Mouse (Mus musculus) gastrocnemius, postnatal 4 days (tissue): ENCODE results near the gene Sorbs2. TPM values are rescaled to one million over a fixed set of nuclear protein-coding genes. Genes with fewer than 3 reads are reported as not detected.

Experiments
- DNase-seq, 2 experiments: peaks; one replicate each; pipeline ENCODE4 v3.0.0; 2021 to 2022; ENCODE audit warnings: low spot score in 2 of 2, mixed read lengths in 2 of 2
- total RNA-seq, 2 experiments: library from RNA; stranded (reverse); gene quantifications; 2 replicates each; pipeline ENCODE4 v1.2.3; 2021

Sorbs2 gene
- total RNA-seq, 2 experiments from 2014 or later, result 40.0 to 48.1 TPM

GRCm38 (mm10) chr8:45570117-45570516 lies 62.5 kb downstream of the Sorbs2 start:
- DNase-seq, result no peak

- no peak for DNase-seq
These were observed 72.3 kb downstream of the Sorbs2 start for GRCm38 (mm10) chr8:45579714-45580543.

GRCm38 (mm10) chr8:45580544-45580866 lies 72.9 kb downstream of the Sorbs2 start:
- DNase-seq, result no peak

- DNase-seq, result no peak
These were observed 76.3 kb downstream of the Sorbs2 start for GRCm38 (mm10) chr8:45583856-45584255.

- no peak for DNase-seq
These were observed 76.9 kb downstream of the Sorbs2 start for GRCm38 (mm10) chr8:45584390-45585052.

- DNase-seq, result no peak
These were observed 77.6 kb downstream of the Sorbs2 start for GRCm38 (mm10) chr8:45585158-45585557.

GRCm38 (mm10) chr8:45587011-45587410 lies 79.4 kb downstream of the Sorbs2 start:
- DNase-seq, result no peak

GRCm38 (mm10) chr8:45591888-45592287 lies 84.3 kb downstream of the Sorbs2 start:
- DNase-seq, result no peak

- no peak for DNase-seq
These were observed 86.1 kb downstream of the Sorbs2 start for GRCm38 (mm10) chr8:45593711-45594110.

- no peak for DNase-seq
These were observed 88.4 kb downstream of the Sorbs2 start for GRCm38 (mm10) chr8:45595983-45596382.

- no peak for DNase-seq
These were observed 89.0 kb downstream of the Sorbs2 start for GRCm38 (mm10) chr8:45596591-45596990.

- DNase-seq, result no peak
These were observed 90.2 kb downstream of the Sorbs2 start for GRCm38 (mm10) chr8:45597631-45598420.

- DNase-seq, result no peak
These were observed 91.3 kb downstream of the Sorbs2 start for GRCm38 (mm10) chr8:45598883-45599282.

GRCm38 (mm10) chr8:45602019-45602418 lies 94.4 kb downstream of the Sorbs2 start:
- peak in 1 of 2 experiments; percentile 62 for DNase-seq

- DNase-seq, result no peak
These were observed 97.8 kb downstream of the Sorbs2 start for GRCm38 (mm10) chr8:45605419-45605818.

GRCm38 (mm10) chr8:45607012-45607411 lies 99.4 kb downstream of the Sorbs2 start:
- DNase-seq, result no peak

- DNase-seq, result no peak
These were observed 100.8 kb downstream of the Sorbs2 start for GRCm38 (mm10) chr8:45608413-45608812.

- no peak for DNase-seq
These were observed 103.0 kb downstream of the Sorbs2 start for GRCm38 (mm10) chr8:45610426-45611215.

GRCm38 (mm10) chr8:45611320-45611719 lies 103.7 kb downstream of the Sorbs2 start:
- no peak for DNase-seq

GRCm38 (mm10) chr8:45614610-45615009 lies 107.0 kb downstream of the Sorbs2 start:
- DNase-seq, result no peak

- no peak for DNase-seq
These were observed 107.5 kb downstream of the Sorbs2 start for GRCm38 (mm10) chr8:45615050-45615449.
